Mouse (Mus musculus) Patski (cell line): ENCODE results near the gene Tjp3. TPM values are rescaled to one million over a fixed set of nuclear protein-coding genes. Genes with fewer than 3 reads are reported as not detected.

Experiments used
- ATAC-seq: fragments of 100-300 bp; one replicate; pipeline ENCODE4 v1.8.0; 2021
- CTCF ChIA-PET: fragments of 350-600 bp; sonication (Branson Sonifier 250); formaldehyde crosslinking; loops from one replicate; lab custom pipeline; 2022; ENCODE audit warnings: inconsistent platforms; lab: Charles Lee
- POLR2A ChIA-PET: fragments of 350-600 bp; sonication (Branson Sonifier 250); formaldehyde crosslinking; loops from one replicate; lab custom pipeline; 2022; ENCODE audit warnings: antibody characterized with exemption, inconsistent platforms; lab: Charles Lee
- DNase-seq: peaks from one replicate; pipeline ENCODE4 v3.0.0-alpha.2; 2011; ENCODE audit warnings: low read depth, low spot score
- H3K27me3 ChIP-seq: fragments of 371-371 bp; one replicate; pipeline ENCODE4 v1.5.1; 2021
- CTCF ChIP-seq: fragments of 100-300 bp; IDR thresholded peaks from one replicate; pipeline ENCODE4 v1.5.1; 2021
- in situ Hi-C: fragments of 300-500 bp; cut with MboI; formaldehyde crosslinking; loops from 3 replicates; pipeline ENCODE4 v1.11.1; 2018; ENCODE audit warnings: low pct_unique_long_range_greater_than_20kb, mixed read lengths
- polyA plus RNA-seq: library from polyadenylated mRNA; unstranded; gene quantifications from one replicate; pipeline ENCODE4 v1.2.3, GENCODE M21; 2021

The Tjp3 gene
- polyA plus RNA-seq, 1 experiment from 2014 or later = 6.5 TPM

- in situ Hi-C loops = no loop called here
- no peak for ATAC-seq
- ChIA-PET CTCF (interaction anchor here (0.7 to 4.6 kb wide), 5 partner anchors 11 to 19 kb away, joined by 3 to 32 read pairs (median 7); partner anchors contain the start of genes Pip5k1c and Tjp3), POLR2A (no interaction called here)
- TF ChIP-seq CTCF = no peak
- DNase-seq = no peak
- no peaks in the 10 kb centered on the region for H3K27me3 ChIP-seq
Observed at GRCm38 (mm10) chr10:81306837-81307682, 15.7 kb upstream of the Tjp3 start.

- H3K27me3 ChIP-seq = no peaks in the 10 kb centered on the region
- ChIA-PET POLR2A (no interaction called here), CTCF (interaction anchor here (1.0 to 4.6 kb wide), 5 partner anchors 10 to 17 kb away, joined by 3 to 32 read pairs (median 15); partner anchors contain the start of genes Pip5k1c and Tjp3)
- in situ Hi-C loops = no loop called here
- ATAC-seq (no peak), DNase-seq (no peak)
- TF ChIP-seq CTCF = no peak
Observed at GRCm38 (mm10) chr10:81306173-81306668, 14.8 kb upstream of the Tjp3 start.

DNA sequence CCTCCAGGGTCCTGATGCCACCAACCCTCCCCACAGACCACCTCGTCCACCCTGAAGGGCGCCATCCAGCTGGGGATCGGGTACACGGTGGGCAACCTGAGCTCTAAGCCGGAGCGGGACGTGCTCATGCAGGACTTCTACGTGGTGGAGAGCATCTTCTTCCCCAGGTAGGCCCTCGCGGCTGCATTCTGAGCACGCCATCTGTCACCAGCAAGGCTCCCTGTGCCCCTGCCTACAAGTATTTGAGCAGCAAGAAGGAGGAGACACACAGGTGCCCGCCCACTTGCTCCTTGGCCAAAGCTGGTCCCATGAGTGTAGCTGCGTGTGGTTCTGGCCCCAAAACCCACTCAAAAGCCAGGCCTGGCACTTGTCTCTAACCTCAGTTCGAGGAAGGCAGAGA lies 14.3 kb upstream of the Tjp3 start:
- DNase-seq (no peak), ATAC-seq (no peak)
- in situ Hi-C loops = no loop called here
- H3K27me3 ChIP-seq = no peaks in the 10 kb centered on the region
- ChIA-PET CTCF (interaction anchor here (0.9 to 4.6 kb wide), 7 partner anchors 10 to 27 kb away, joined by 3 to 32 read pairs (median 5); partner anchors contain the start of genes Cactin, Pip5k1c and Tjp3), POLR2A (interaction anchor here (0.7 kb wide), 1 partner anchor 9 kb away, joined by 3 read pairs; no protein-coding TSS in a partner anchor)
- no peak for TF ChIP-seq CTCF

DNA sequence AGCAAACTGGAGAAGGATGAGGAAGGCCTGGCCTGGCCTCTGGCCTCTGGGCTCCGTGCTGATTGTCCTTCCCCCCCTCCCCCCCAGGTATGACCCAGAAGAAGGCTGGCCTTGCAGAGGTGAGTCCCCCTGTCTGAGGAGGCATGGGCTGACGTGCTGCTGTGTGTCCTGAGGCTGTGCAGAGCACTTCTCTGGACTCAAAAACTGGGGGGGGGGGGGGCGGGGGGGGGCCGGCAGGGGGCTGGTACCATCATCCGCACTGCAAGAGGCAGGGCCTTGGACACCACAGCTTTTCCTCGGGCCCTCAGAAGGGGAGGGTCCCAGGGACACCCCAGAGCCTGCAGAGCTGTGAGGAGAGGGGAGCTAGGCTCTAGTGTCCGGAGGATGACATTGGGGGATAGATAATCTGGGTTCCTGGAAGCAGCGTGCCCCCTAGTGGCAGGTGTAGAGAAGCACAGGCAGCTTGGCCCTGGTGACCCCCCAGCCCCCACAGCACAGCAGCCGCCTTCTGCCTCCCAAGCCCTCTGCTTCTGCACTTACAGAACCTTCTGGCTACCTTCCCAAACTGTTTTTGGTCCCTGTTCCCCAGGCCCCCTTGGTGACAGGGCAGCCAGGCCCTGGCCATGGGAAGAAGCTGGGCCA lies 13.3 kb upstream of the Tjp3 start:
- in situ Hi-C loops = no loop called here
- CTCF ChIA-PET = interaction anchor here (0.9 to 4.6 kb wide), 8 partner anchors 9 to 26 kb away, joined by 3 to 32 read pairs (median 5); partner anchors contain the start of genes Cactin, Pip5k1c and Tjp3
- no peak for DNase-seq
- POLR2A ChIA-PET = interaction anchor here (0.5 to 0.7 kb wide), 2 partner anchors 8 to 19 kb away, joined by 3 read pairs; no protein-coding TSS in a partner anchor
- no peak for ATAC-seq
- TF ChIP-seq CTCF = no peak
- H3K27me3 ChIP-seq = no peaks in the 10 kb centered on the region

DNA sequence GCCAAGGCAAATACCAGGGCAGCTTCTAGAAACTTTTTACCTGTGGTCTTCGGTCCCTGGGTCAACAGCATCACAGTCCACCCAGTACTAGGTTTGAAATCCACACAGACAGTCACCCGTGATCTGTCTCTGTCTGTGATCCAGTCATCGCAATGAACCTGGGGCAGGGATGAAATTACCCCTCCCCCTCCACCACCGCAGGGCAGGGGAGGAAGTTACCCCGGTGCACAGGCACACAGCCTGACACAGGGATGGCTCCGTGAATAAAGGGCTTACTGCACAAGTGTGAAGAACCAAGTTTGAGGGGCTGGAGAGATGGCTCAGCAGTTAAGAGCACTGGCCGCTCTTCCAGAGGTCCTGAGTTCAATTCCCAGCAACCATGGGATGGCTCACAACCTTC lies 12.4 kb upstream of the Tjp3 start:
- TF ChIP-seq CTCF = no peak
- no peaks in the 10 kb centered on the region for H3K27me3 ChIP-seq
- DNase-seq (no peak), ATAC-seq (no peak)
- CTCF ChIA-PET = interaction anchor here (0.9 to 4.6 kb wide), 5 partner anchors 11 to 38 kb away, joined by 3 to 32 read pairs (median 5); partner anchors contain the start of genes Pip5k1c and Tjp3
- in situ Hi-C loops = no loop called here
- POLR2A ChIA-PET = no interaction called here

- DNase-seq (no peak), ATAC-seq (no peak)
- no peak for TF ChIP-seq CTCF
- in situ Hi-C loops = no loop called here
- ChIA-PET CTCF (interaction anchor here (1.6 to 4.6 kb wide), 3 partner anchors 10 to 39 kb away, joined by 3 to 28 read pairs (median 15); partner anchors contain the start of gene Pip5k1c), POLR2A (no interaction called here)
- no peaks in the 10 kb centered on the region for H3K27me3 ChIP-seq
Observed at GRCm38 (mm10) chr10:81303258-81303657, 11.9 kb upstream of the Tjp3 start.

DNA sequence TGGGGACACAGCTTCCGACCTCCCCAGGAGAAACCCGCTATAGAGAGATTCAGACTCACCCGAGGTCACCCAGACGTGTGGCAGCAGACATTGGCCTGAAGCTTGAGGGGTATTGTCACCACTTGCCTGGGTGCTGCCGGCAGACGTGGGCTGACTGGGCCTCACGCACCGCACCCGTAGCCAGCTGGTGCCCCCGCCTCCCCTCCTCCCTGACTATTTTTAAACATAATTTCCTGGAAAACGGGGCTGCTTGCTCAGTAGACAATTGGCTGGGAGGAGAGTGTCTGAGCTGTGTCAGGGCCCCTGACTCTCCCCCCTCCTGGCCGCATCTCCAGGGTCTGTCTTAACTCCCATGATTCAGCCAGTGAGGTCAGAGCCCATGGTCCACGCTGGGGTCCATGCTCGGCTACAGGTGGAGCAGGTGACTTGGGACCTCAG lies 11.4 kb upstream of the Tjp3 start:
- H3K27me3 ChIP-seq = no peaks in the 10 kb centered on the region
- no peak for TF ChIP-seq CTCF
- ChIA-PET POLR2A (no interaction called here), CTCF (interaction anchor here (1.6 to 4.6 kb wide), 3 partner anchors 10 to 39 kb away, joined by 3 to 28 read pairs (median 15); partner anchors contain the start of gene Pip5k1c)
- no peak for ATAC-seq
- DNase-seq = no peak
- in situ Hi-C loops = no loop called here

GRCm38 (mm10) chr10:81302288-81302687 lies 10.9 kb upstream of the Tjp3 start:
- in situ Hi-C loops = no loop called here
- ChIA-PET CTCF (interaction anchor here (1.6 to 4.6 kb wide), 3 partner anchors 9 to 40 kb away, joined by 3 to 28 read pairs (median 15); partner anchors contain the start of gene Pip5k1c), POLR2A (no interaction called here)
- TF ChIP-seq CTCF = no peak
- DNase-seq (no peak), ATAC-seq (no peak)
- H3K27me3 ChIP-seq = no peaks in the 10 kb centered on the region

DNA sequence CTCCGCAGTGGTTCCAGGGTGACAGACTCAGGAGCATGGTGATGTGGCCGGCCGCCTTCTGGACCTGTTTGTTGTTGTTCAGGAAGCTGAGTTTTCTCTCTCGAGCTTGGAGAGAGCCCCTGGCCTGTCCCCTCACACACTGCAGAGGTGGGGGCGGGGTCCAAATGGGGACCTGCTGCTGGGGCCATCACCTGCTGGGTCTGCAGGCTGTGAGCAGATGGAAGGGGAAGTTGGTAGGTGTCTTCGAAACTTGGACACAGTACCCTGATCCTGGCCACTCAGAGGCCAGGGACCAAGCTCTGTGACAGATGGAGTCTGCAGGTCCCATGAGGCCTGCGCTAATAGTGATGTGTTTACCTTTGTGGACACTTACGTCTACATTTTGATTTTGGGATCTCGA lies 9.9 kb upstream of the Tjp3 start:
- POLR2A ChIA-PET = no interaction called here
- in situ Hi-C loops = no loop called here
- no peaks in the 10 kb centered on the region for H3K27me3 ChIP-seq
- ATAC-seq (no peak), DNase-seq (no peak)
- CTCF ChIA-PET = interaction anchor here (1.0 to 3.1 kb wide), 2 partner anchors 8 to 12 kb away, joined by 4 to 15 read pairs; partner anchors contain the start of gene Pip5k1c
- no peak for TF ChIP-seq CTCF

- in situ Hi-C loops = no loop called here
- no peaks in the 10 kb centered on the region for H3K27me3 ChIP-seq
- ChIA-PET POLR2A (no interaction called here), CTCF (interaction anchor here (3.1 kb wide), 1 partner anchor 7 kb away, joined by 15 read pairs; the partner anchor contains the start of gene Pip5k1c)
- DNase-seq (no peak), ATAC-seq (no peak)
- no peak for TF ChIP-seq CTCF
Observed at GRCm38 (mm10) chr10:81300352-81300907, 9.0 kb upstream of the Tjp3 start.
